Mouse (Mus musculus) neural tube, embryonic 12.5 days (tissue): ENCODE data around the gene Hddc3. TPM values are rescaled to one million over a fixed set of nuclear protein-coding genes. Genes with fewer than 3 reads are reported as not detected.
"Not testable (repeated sequence)": the region's sequence is repeated elsewhere in the genome, so short reads cannot be mapped to it uniquely, and the experiment has no call there.

Source experiments
- ATAC-seq: fragments of 200-750 bp; cut with Nextera tagmentation; 2 replicates; pipeline ENCODE4 v1.8.0; 2017; ENCODE audit warnings: low read depth, mild to moderate bottlenecking, moderate TSS enrichment, moderate library complexity; ENCODE audit not compliant: low FRiP score
- H3K27ac ChIP-seq: fragments of 300-500 bp; sonication (generic); 2 replicates; pipeline ENCODE4 v1.5.1; 2016
- H3K27me3 ChIP-seq: fragments of 300-500 bp; sonication (generic); replicated peaks from 2 replicates; pipeline ENCODE4 v1.6.1; 2016; ENCODE audit warnings: mild to moderate bottlenecking
- H3K36me3 ChIP-seq: fragments of 300-500 bp; sonication (generic); 2 replicates; pipeline ENCODE4 v1.6.1; 2016; ENCODE audit warnings: mild to moderate bottlenecking
- H3K4me1 ChIP-seq: fragments of 300-500 bp; sonication (generic); 2 replicates; pipeline ENCODE4 v1.6.1; 2016
- H3K4me2 ChIP-seq: fragments of 300-500 bp; sonication (generic); replicated peaks from 2 replicates; pipeline ENCODE4 v1.6.1; 2016; ENCODE audit warnings: mild to moderate bottlenecking
- H3K4me3 ChIP-seq: fragments of 300-500 bp; sonication (generic); 2 replicates; pipeline ENCODE4 v1.5.1; 2016
- H3K9ac ChIP-seq: fragments of 300-500 bp; sonication (generic); 2 replicates; pipeline ENCODE4 v1.6.1; 2016; ENCODE audit warnings: mild to moderate bottlenecking
- H3K9me3 ChIP-seq: fragments of 300-500 bp; sonication (generic); 2 replicates; pipeline ENCODE4 v1.6.1; 2016; ENCODE audit warnings: mild to moderate bottlenecking
- WGBS: fragments of 180-500 bp; shearing (Covaris S2); methylation state at CpG from one replicate; pipeline ENCODE4 v1.1.7; 2016; 5-methylcytosine and 5-hydroxymethylcytosine counted together
- polyA plus RNA-seq: library from polyadenylated mRNA; unstranded; fragments of >200 nt; fragmentation: Nextera tagmentation; extraction: Ambion mirVana; gene quantifications from 2 replicates; pipeline ENCODE4 v1.2.1, GENCODE M21; 2016

Gene Hddc3
- polyA plus RNA-seq, 1 experiment from 2014 or later: 20.6 TPM

GRCm38 (mm10) chr7:80387633-80388543 lies 45.0 kb downstream of the Hddc3 start, which contains the start of gene Fes:
Gene Fes, minus strand, starts transcription at chr7:80387946.
- no peak within 1 kb of the TSS for H3K27ac ChIP-seq
- 0 out of 2 replicates have a peak, but pooled peaks cover 7% of the 10 kb centered on the region for H3K27me3 ChIP-seq
- peaks cover 31% of the 10 kb centered on the region for H3K36me3 ChIP-seq
- 11% methylated on average over 32 of the region's 33 CpGs for WGBS
- H3K4me2 ChIP-seq: peak within 1 kb of the TSS; percentile 49
- H3K4me1 ChIP-seq: peaks cover 19% of the 10 kb centered on the region
- ATAC-seq: no peak; the same call in 1 of the 2 replicates
- peak within 1 kb of the TSS; percentile 55 for H3K9ac ChIP-seq
- no peaks in the 10 kb centered on the region for H3K9me3 ChIP-seq
- peak within 1 kb of the TSS; percentile 15 for H3K4me3 ChIP-seq

DNA sequence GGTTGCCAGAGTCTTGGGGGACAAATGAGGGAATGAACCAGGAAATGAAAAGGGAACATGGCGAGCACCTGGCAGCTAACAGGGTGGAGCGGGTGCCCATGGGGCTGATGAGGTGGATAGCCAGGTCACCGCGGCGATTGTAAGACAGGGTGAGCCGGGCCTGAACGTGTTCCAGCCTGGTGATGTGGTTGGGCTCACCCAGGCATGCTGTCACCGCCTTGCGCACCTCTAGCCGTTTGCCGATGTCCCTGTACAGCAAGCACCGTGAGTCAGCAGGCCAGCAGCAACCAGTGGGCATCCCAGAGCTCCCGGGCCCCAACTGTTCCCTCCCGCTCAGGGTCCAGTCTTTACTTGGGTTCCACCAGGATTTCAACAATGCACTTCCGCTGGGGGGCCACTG lies 49.2 kb downstream of the Hddc3 start:
- no peaks in the 10 kb centered on the region for H3K9me3 ChIP-seq
- no peak for ATAC-seq
- peaks cover 10% of the 10 kb centered on the region for H3K4me1 ChIP-seq
- no peak overlapping the region for H3K4me2 ChIP-seq
- no peak overlapping the region for H3K27ac ChIP-seq
- 0 out of 2 replicates have a peak, but pooled peaks cover 4% of the 10 kb centered on the region for H3K27me3 ChIP-seq
- H3K36me3 ChIP-seq: peaks cover 64% of the 10 kb centered on the region
- H3K9ac ChIP-seq: no peak overlapping the region
- H3K4me3 ChIP-seq: no peak overlapping the region
- 94% methylated on average over 15 of the region's 15 CpGs for WGBS

DNA sequence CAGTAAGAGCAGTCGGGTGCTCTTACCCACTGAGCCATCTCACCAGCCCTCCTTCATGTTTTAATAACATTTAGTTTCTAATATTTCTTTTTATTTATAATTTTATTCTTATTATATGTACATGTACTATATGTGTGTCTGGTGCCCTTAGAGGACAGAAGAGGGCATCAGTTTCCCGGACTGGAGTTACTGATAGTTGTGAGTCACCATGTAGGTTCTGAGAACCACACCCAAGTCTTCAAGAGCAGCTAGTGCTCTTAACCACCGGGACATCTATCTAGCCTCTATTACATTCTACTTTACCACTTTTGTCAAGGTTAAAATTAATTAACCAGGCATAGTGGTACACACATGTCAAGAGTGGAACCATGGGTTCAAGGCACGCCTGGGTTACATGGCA lies 51.7 kb downstream of the Hddc3 start:
- Histone ChIP-seq H3K9ac (no peak overlapping the region), H3K4me3 (no peak overlapping the region), H3K9me3 (no peaks in the 10 kb centered on the region), H3K4me2 (no peak overlapping the region), H3K36me3 (peaks cover 77% of the 10 kb centered on the region), H3K27me3 (no peaks in the 10 kb centered on the region), H3K4me1 (no peaks in the 10 kb centered on the region; the same call in 1 of the 2 replicates), H3K27ac (no peak overlapping the region)
- WGBS: 90% methylated on average over 4 of the region's 4 CpGs
- no peak for ATAC-seq

GRCm38 (mm10) chr7:80396427-80396826 lies 53.5 kb downstream of the Hddc3 start:
- ATAC-seq: not testable (repeated sequence)

DNA sequence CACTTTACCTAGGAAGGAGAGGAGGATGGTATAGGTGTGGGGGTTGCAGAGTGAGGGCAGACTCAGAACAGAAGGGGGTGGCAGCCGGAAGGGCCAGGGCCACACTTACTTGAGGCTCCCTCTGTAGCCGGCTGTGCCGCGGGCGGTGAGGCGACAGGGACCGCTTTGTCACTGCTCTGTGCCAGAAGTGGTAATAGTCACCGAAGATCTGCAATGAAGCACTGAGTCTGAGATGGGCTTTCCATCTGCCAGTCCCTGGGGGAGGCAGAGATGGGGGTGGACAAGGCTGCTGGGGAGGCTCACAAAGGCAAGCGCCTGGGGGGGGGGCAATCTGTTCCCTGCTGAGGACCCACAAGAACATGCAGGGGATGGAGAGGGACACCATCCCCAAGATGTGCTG lies 55.1 kb downstream of the Hddc3 start:
- Histone ChIP-seq H3K4me1 (peaks cover 21% of the 10 kb centered on the region), H3K36me3 (peaks cover 45% of the 10 kb centered on the region), H3K9ac (no peak overlapping the region), H3K9me3 (no peaks in the 10 kb centered on the region), H3K27ac (no peak overlapping the region), H3K27me3 (no peaks in the 10 kb centered on the region), H3K4me2 (no peak overlapping the region), H3K4me3 (no peak overlapping the region)
- ATAC-seq: no peak
- 93% methylated on average over 9 of the region's 9 CpGs for WGBS

More at GRCm38 (mm10) chr7:80396427-80396826, 53.5 kb downstream of the Hddc3 start:
- peaks cover 16% of the 10 kb centered on the region for H3K4me1 ChIP-seq
- H3K27ac ChIP-seq, H3K9ac ChIP-seq, H3K9me3 ChIP-seq, H3K27me3 ChIP-seq, H3K4me2 ChIP-seq, H3K4me3 ChIP-seq: not testable (repeated sequence)
- WGBS: 86% methylated on average over 4 of the region's 4 CpGs
- peaks cover 60% of the 10 kb centered on the region for H3K36me3 ChIP-seq

- H3K36me3 ChIP-seq: peaks cover 36% of the 10 kb centered on the region
- 78% methylated on average over 9 of the region's 9 CpGs for WGBS
- H3K4me2 ChIP-seq: no peak overlapping the region
- H3K4me1 ChIP-seq: peaks cover 21% of the 10 kb centered on the region
- H3K4me3 ChIP-seq: no peak overlapping the region
- no peaks in the 10 kb centered on the region for H3K9me3 ChIP-seq
- no peak overlapping the region for H3K27ac ChIP-seq
- no peak for ATAC-seq
- H3K27me3 ChIP-seq: peaks cover 6% of the 10 kb centered on the region
- no peak overlapping the region for H3K9ac ChIP-seq
Observed at GRCm38 (mm10) chr7:80398654-80399444, 55.9 kb downstream of the Hddc3 start.

- Histone ChIP-seq H3K27ac (no peak overlapping the region), H3K9ac (no peak overlapping the region), H3K4me2 (no peak overlapping the region), H3K27me3 (peaks cover 14% of the 10 kb centered on the region), H3K9me3 (no peaks in the 10 kb centered on the region), H3K36me3 (peaks cover 29% of the 10 kb centered on the region), H3K4me1 (peaks cover 21% of the 10 kb centered on the region), H3K4me3 (no peak overlapping the region)
- WGBS: 63% methylated on average over 5 of the region's 5 CpGs
- ATAC-seq: no peak
Observed at GRCm38 (mm10) chr7:80400099-80400498, 57.2 kb downstream of the Hddc3 start.

Other genes with a start within 250 kb of the Hddc3 start
- gene Idh2, start 227.7 kb upstream of the Hddc3 start, polyA plus RNA-seq: 299 and 313 TPM in 2 replicates
- gene Sema4b, start 156.3 kb upstream of the Hddc3 start, polyA plus RNA-seq: 18.9 and 20.5 TPM in 2 replicates
- gene Cib1, start 110.3 kb upstream of the Hddc3 start, polyA plus RNA-seq: 43.1 and 47.5 TPM in 2 replicates
- gene Gdpgp1, start 110.2 kb upstream of the Hddc3 start, polyA plus RNA-seq: 4.9 and 5.0 TPM in 2 replicates
- gene Ttll13, start 96.7 kb upstream of the Hddc3 start, polyA plus RNA-seq: 1.2 and 2.0 TPM in 2 replicates
- gene Ngrn, start 81.9 kb upstream of the Hddc3 start, polyA plus RNA-seq: 51.9 and 54.9 TPM in 2 replicates
- gene Vps33b, start 73.5 kb upstream of the Hddc3 start, polyA plus RNA-seq: 17.6 and 22.1 TPM in 2 replicates
- 121 and 123 TPM in 2 replicates for gene Prc1, start 48.7 kb upstream of the Hddc3 start, polyA plus RNA-seq
- 10.2 and 12.5 TPM in 2 replicates for gene Rccd1, start 18.6 kb upstream of the Hddc3 start, polyA plus RNA-seq
- 55.8 and 59.9 TPM in 2 replicates for gene Unc45a, start 2.1 kb upstream of the Hddc3 start, polyA plus RNA-seq
- gene Man2a2, start 28.3 kb downstream of the Hddc3 start, polyA plus RNA-seq: 25.0 and 25.5 TPM in 2 replicates
- 7.7 and 9.0 TPM in 2 replicates for gene Fes, start 44.8 kb downstream of the Hddc3 start, polyA plus RNA-seq
- gene Furin, start 62.3 kb downstream of the Hddc3 start, polyA plus RNA-seq: 6.3 and 6.5 TPM in 2 replicates
- gene Blm, start 192.0 kb downstream of the Hddc3 start, polyA plus RNA-seq: 24.8 and 27.0 TPM in 2 replicates